Mouse (Mus musculus) left cerebral cortex, adult 11 months (tissue): ENCODE results near the gene Pglyrp1.

ENCODE experiments used
- DNase-seq: peaks from one replicate; pipeline ENCODE4 v3.0.0; 2022; ENCODE audit warnings: low spot score

Pglyrp1 gene

DNA sequence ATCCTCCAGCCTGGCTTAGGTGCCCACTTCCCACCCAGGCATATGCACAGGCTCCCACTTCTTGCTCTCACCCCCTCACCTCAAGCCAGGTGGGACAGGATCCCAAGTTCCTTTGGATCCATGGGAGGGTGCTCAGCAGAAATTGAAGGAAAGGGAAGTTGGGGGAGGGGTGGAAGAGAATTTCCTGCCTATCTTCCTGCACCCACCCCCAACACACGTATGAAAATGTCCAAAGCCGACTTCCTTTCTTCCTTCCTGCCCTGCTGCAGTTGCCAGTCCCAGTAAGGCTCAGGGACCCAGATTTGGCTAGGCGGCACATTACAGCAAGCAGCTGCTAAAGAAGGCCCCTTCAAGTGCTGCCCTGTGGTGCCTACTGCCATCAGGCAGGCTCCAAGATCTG lies 56.6 kb downstream of the Pglyrp1 start:
- DNase-seq: no peak
